Mouse (Mus musculus) liver, adult 2 months (tissue): Measurements from ENCODE around the gene Cox6b2.

Source experiments
- CTCF ChIP-seq: fragments of 200-500 bp; IDR thresholded peaks from 2 replicates; pipeline ENCODE4 v1.5.1; 2011; ENCODE audit warnings: low read depth, low read length, control low read depth
- POLR2A ChIP-seq: fragments of 200-500 bp; IDR thresholded peaks from 2 replicates; pipeline ENCODE4 v1.6.1; 2011; ENCODE audit warnings: low read length, control low read depth; ENCODE audit not compliant: insufficient read depth; ENCODE audit errors: extremely low read depth

- TF ChIP-seq POLR2A (no peak), CTCF (no peak)
Measured at GRCm38 (mm10) chr7:4703195-4703594, 49.7 kb downstream of the Cox6b2 start.
